Mouse (Mus musculus) ES-Bruce4 (cell line): ENCODE data around the gene Marveld2. TPM values are rescaled to one million over a fixed set of nuclear protein-coding genes. Genes with fewer than 3 reads are reported as not detected.
A peak's percentile ranks its signal among the peaks of the same experiment; 100 is the strongest.

Experiments
- H3K27ac ChIP-seq: 2 replicates; pipeline ENCODE4 v1.5.1; 2012; ENCODE audit warnings: low read length, inconsistent platforms; ENCODE audit not compliant: insufficient read depth
- H3K27me3 ChIP-seq: 2 replicates; pipeline ENCODE4 v1.6.1; 2012; ENCODE audit warnings: mild to moderate bottlenecking, low read length, inconsistent platforms; ENCODE audit not compliant: control insufficient read depth, poor library complexity, insufficient read depth, severe bottlenecking
- H3K36me3 ChIP-seq: 2 replicates; pipeline ENCODE4 v1.6.1; 2012; ENCODE audit warnings: inconsistent platforms, mild to moderate bottlenecking, low read length, moderate library complexity; ENCODE audit not compliant: control insufficient read depth, poor library complexity, insufficient read depth, severe bottlenecking
- H3K4me1 ChIP-seq: one replicate; pipeline ENCODE4 v1.8.1; 2011; ENCODE audit warnings: low read length; ENCODE audit not compliant: control insufficient read depth, insufficient read depth
- H3K4me3 ChIP-seq: 2 replicates; pipeline ENCODE4 v1.5.1; 2011; ENCODE audit warnings: low read depth, mild to moderate bottlenecking, low read length
- H3K9ac ChIP-seq: 2 replicates; pipeline ENCODE4 v1.6.1; 2012; ENCODE audit warnings: low read depth, mild to moderate bottlenecking, inconsistent platforms; ENCODE audit not compliant: poor library complexity, severe bottlenecking
- H3K9me3 ChIP-seq: replicated peaks from 2 replicates; pipeline ENCODE4 v1.6.1; 2012; ENCODE audit warnings: mild to moderate bottlenecking, low read length, inconsistent platforms; ENCODE audit not compliant: control insufficient read depth, poor library complexity, insufficient read depth, severe bottlenecking
- CTCF ChIP-seq: IDR thresholded peaks from one replicate; pipeline ENCODE4 v1.8.1; 2011; ENCODE audit warnings: low read depth, low read length
- EP300 ChIP-seq: IDR thresholded peaks from 2 replicates; pipeline ENCODE4 v1.6.1; 2011; ENCODE audit warnings: low read depth, low read length; ENCODE audit not compliant: insufficient read depth
- POLR2A ChIP-seq: IDR thresholded peaks from one replicate; pipeline ENCODE4 v1.8.1; 2011; ENCODE audit warnings: low read length; ENCODE audit not compliant: insufficient read depth
- polyA plus RNA-seq: library from polyadenylated mRNA; stranded (reverse); fragments of >200 nt; gene quantifications from 2 replicates; pipeline ENCODE4 v1.2.4, GENCODE M21; 2011; ENCODE audit warnings: low read depth; ENCODE audit not compliant: missing spikeins, insufficient read depth, insufficient read length

The Marveld2 gene
- polyA plus RNA-seq, 1 experiment: 14.2 TPM

DNA sequence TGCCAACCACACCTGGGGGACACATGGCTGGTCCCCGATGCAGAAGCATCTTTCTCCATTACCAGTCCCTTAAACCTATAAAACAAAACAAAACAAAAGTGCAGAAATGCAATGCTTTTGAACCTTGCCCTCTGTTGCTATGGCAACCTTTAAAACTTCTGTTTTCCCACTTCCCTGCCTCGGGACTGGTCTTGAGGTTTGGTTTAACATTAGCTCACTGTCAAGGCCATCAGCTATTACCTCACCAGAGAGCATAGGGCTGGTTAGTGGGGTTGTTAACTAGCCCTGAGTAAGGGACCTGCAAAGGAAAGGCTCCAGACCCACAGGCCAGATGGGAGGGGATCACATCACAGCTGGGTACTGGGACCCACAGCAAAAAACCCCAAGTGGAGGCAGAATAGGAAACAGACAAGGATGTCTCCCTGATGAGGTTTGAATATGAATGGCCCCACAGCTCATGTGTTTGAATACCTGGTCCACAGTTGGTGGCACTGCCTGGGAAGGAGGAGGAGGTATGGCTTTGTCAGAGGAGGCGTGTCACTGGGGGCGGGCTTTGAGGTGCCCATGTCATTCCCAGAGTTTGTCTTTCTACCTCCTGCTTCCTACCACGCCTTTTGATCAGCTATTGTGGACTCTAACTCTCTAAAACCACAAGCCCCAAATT, 14.4 kb downstream of the Marveld2 start:
- H3K27me3 ChIP-seq: no peaks in the 10 kb centered on the region
- H3K9ac ChIP-seq: no peak overlapping the region
- no peak overlapping the region for H3K27ac ChIP-seq
- no peak overlapping the region for H3K4me3 ChIP-seq
- TF ChIP-seq CTCF: no peak
- TF ChIP-seq POLR2A: no peak
- TF ChIP-seq EP300: no peak
- H3K4me1 ChIP-seq: peaks cover 2% of the 10 kb centered on the region
- no peaks in the 10 kb centered on the region for H3K9me3 ChIP-seq
- H3K36me3 ChIP-seq: no peaks in the 10 kb centered on the region

DNA sequence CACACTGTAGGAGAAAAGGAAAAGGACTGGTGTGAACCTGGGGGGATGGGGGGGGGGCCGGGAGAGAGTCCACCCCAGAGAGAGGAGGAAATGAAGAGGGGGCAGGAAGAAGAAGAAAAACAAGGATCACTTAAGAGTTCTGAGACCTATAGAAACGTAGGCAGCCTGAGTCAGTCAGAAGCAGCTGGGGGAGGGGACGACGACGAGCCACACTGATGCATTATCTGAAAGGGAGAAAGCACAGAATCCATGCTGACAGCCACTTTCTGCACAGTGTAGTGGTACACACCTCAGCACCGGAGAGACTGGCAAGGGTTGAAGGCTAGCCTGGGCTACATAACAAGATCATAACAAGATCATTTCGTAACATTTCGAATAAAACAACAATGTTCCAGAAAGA, 15.7 kb downstream of the Marveld2 start:
- Histone ChIP-seq H3K36me3 (no peaks in the 10 kb centered on the region), H3K4me1 (peaks cover 2% of the 10 kb centered on the region), H3K4me3 (no peak overlapping the region), H3K9ac (no peak overlapping the region), H3K9me3 (no peaks in the 10 kb centered on the region), H3K27ac (no peak overlapping the region), H3K27me3 (no peaks in the 10 kb centered on the region)
- TF ChIP-seq EP300 (no peak), CTCF (no peak), POLR2A (no peak)

DNA sequence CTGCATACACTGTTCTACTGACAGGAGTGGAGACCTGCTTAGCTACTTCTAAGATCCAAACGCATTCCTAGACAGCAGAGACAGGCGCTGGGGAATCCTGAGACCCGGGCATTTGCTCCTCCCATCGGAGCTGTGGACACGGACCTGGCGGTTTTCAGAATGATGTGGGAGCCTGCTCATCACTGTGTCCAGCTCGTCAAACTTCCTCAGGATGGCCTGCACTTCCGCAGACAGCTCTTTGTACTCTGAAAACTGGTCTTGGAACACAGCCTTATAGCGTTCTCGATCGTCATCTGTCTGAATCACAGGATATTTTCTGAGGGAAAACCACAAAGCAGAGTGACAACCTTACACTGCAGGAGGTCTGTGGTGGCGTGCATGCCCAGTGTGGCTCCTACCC, 16.5 kb downstream of the Marveld2 start:
- no peak overlapping the region for H3K9ac ChIP-seq
- no peaks in the 10 kb centered on the region for H3K27me3 ChIP-seq
- TF ChIP-seq POLR2A: no peak
- no peak for TF ChIP-seq EP300
- no peak for TF ChIP-seq CTCF
- H3K9me3 ChIP-seq: no peaks in the 10 kb centered on the region
- H3K4me1 ChIP-seq: peaks cover 2% of the 10 kb centered on the region
- no peak overlapping the region for H3K27ac ChIP-seq
- no peaks in the 10 kb centered on the region for H3K36me3 ChIP-seq
- peak overlapping the region; percentile 20; the same call in 1 of the 2 replicates for H3K4me3 ChIP-seq

DNA sequence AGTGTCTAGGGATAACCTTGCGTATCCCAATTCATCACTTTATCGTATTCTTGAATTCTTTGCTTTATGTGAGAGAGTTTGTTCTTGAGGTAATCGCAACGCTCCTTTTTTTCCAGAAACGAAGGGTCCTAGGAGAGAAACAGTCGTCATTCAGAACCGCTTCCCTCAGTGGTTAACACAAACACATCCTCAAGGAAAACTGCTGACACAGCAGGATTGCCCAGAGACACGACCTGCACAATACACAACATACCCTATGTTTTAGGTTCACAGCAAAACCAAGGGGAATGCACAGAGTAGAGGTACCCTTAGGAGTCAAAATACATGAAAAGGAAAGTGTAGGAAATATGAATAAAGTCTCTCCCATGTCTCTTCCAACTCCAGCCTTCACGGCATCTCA, 19.5 kb downstream of the Marveld2 start:
- H3K4me3 ChIP-seq: no peak overlapping the region
- TF ChIP-seq CTCF (no peak), POLR2A (no peak), EP300 (no peak)
- H3K27me3 ChIP-seq: no peaks in the 10 kb centered on the region
- H3K4me1 ChIP-seq: no peaks in the 10 kb centered on the region
- no peak overlapping the region for H3K27ac ChIP-seq
- no peaks in the 10 kb centered on the region for H3K36me3 ChIP-seq
- no peaks in the 10 kb centered on the region for H3K9me3 ChIP-seq
- H3K9ac ChIP-seq: no peak overlapping the region

DNA sequence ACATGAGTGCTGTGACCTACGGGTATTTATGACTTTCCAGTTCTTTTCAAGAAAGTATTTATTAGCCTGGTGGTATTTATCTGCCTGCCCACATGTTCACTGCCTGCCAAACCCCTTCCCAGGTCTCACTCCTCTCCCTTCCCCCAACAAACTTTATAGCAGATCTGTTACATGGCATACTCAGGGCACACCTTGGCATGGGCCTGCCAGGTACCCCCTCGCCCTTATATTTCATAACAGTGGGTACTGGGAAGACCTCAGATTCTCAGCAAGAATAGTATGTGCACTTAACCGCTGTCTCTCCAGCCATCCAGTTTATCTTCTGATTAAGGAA, 21.3 kb downstream of the Marveld2 start:
- no peak overlapping the region for H3K4me3 ChIP-seq
- no peak overlapping the region for H3K9ac ChIP-seq
- H3K36me3 ChIP-seq: no peaks in the 10 kb centered on the region
- no peaks in the 10 kb centered on the region for H3K9me3 ChIP-seq
- H3K4me1 ChIP-seq: no peaks in the 10 kb centered on the region
- TF ChIP-seq CTCF (no peak), POLR2A (no peak), EP300 (no peak)
- H3K27me3 ChIP-seq: no peaks in the 10 kb centered on the region
- H3K27ac ChIP-seq: no peak overlapping the region

DNA sequence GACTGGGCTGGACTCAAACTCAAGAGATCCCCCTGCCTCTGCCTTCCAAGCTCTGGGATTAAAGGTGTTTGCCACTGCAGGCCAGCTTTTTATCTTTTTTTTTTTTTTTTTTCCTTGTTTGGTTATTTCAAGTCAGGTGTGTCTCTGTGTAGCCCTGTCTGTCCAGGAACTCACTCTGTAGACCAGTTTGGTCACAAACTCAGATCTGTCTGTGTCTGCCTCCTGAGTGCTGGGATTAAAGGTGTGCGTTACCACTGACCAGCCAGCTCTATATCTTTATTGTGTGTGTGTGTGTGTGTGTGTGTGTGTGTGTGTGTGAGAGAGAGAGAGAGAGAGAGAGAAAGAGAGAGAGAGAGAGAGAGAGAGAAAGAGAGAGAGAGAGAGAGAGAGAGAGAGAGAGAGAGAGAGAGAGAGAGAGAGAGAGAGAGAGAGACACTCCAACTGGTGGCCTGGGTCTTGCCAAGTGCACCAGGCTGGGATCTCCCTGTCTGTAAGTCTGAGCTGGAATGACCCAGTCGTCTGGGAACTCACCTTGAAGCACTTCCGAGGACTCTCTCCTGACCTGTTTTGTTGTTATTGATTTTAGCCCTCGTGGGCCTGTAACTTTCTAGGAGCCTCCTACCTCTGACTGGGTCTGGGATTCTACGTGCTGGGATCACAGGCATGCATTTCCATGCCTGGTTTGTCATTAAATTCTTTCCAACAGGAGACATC, 21.8 kb downstream of the Marveld2 start:
- TF ChIP-seq CTCF (no peak), EP300 (no peak), POLR2A (no peak)
- no peak overlapping the region for H3K4me3 ChIP-seq
- H3K9me3 ChIP-seq: no peaks in the 10 kb centered on the region
- no peak overlapping the region for H3K27ac ChIP-seq
- H3K36me3 ChIP-seq: no peaks in the 10 kb centered on the region
- no peaks in the 10 kb centered on the region for H3K27me3 ChIP-seq
- no peak overlapping the region for H3K9ac ChIP-seq
- no peaks in the 10 kb centered on the region for H3K4me1 ChIP-seq
